Mouse (Mus musculus): ENCODE measurements at regions not wholly inside any gene's neighbourhood (a gene's known extent, or its start where the extent isn't known, plus 50 kb on each side); places are given as distances from the start of the nearest gene placed in this dataset.
A peak's percentile ranks its signal among the peaks of the same experiment; 100 is the strongest.

- DNase-seq (ENCODE audit: low spot score in 2 of 2), result no peak
These were observed 269.0 kb upstream of the 1700003H04Rik start for GRCm38 (mm10) chr3:124849915-124850314.

- no peak for DNase-seq (ENCODE audit: low spot score in 2 of 2)
These were observed 239.7 kb upstream of the 1700003H04Rik start for GRCm38 (mm10) chr3:124820586-124820985.

GRCm38 (mm10) chr3:124806891-124807290 is 226.0 kb upstream of the 1700003H04Rik start:
- no peak for DNase-seq (ENCODE audit: low spot score in 2 of 2)

GRCm38 (mm10) chr3:124789220-124790017 is 208.5 kb upstream of the 1700003H04Rik start:
- no peak for DNase-seq (ENCODE audit: low spot score in 2 of 2)

- no peak for DNase-seq (ENCODE audit: low spot score in 2 of 2)
These were observed 207.3 kb upstream of the 1700003H04Rik start for GRCm38 (mm10) chr3:124788181-124788580.

- DNase-seq (ENCODE audit: low spot score in 2 of 2), result no peak
These were observed 189.4 kb upstream of the 1700003H04Rik start for GRCm38 (mm10) chr3:124770326-124770725.

- DNase-seq (ENCODE audit: low spot score in 2 of 2), result no peak
These were observed 188.4 kb upstream of the 1700003H04Rik start for GRCm38 (mm10) chr3:124769252-124769651.

GRCm38 (mm10) chr3:124755693-124756435 is 175.0 kb upstream of the 1700003H04Rik start:
- no peak for DNase-seq (ENCODE audit: low spot score in 2 of 2)

- no peak for DNase-seq (ENCODE audit: low spot score in 2 of 2)
These were observed 171.7 kb upstream of the 1700003H04Rik start for GRCm38 (mm10) chr3:124752571-124753118.

- DNase-seq (ENCODE audit: low spot score in 2 of 2), result no peak
These were observed 168.4 kb upstream of the 1700003H04Rik start for GRCm38 (mm10) chr3:124749314-124749713.

- DNase-seq (ENCODE audit: low spot score in 2 of 2), result peak in 1 of 2 experiments; percentile 39
These were observed 147.4 kb upstream of the 1700003H04Rik start for GRCm38 (mm10) chr3:124728281-124728680.

- DNase-seq (ENCODE audit: low spot score in 2 of 2), result peak in 1 of 2 experiments; percentile 26
These were observed 131.3 kb upstream of the 1700003H04Rik start for GRCm38 (mm10) chr3:124712166-124712565.

- no peak for DNase-seq (ENCODE audit: low spot score in 2 of 2)
These were observed 92.7 kb upstream of the 1700003H04Rik start for GRCm38 (mm10) chr3:124673551-124673950.

- DNase-seq (ENCODE audit: low spot score in 2 of 2), result no peak
These were observed 77.3 kb upstream of the 1700003H04Rik start for GRCm38 (mm10) chr3:124658153-124658552.

- DNase-seq (ENCODE audit: low spot score in 2 of 2), result no peak
These were observed 52.5 kb upstream of the 1700003H04Rik start for GRCm38 (mm10) chr3:124633372-124633771.

Data from right cerebral cortex, postnatal 10 days (tissue).